Mouse (Mus musculus) CH12.LX (cell line): Measurements from ENCODE around the gene Perm1. TPM values are rescaled to one million over a fixed set of nuclear protein-coding genes. Genes with fewer than 3 reads are reported as not detected.

Experiments
- DNase-seq: peaks from one replicate; pipeline ENCODE4 v3.0.0-alpha.2; 2013; ENCODE audit errors: extremely low read depth
- H3K27ac ChIP-seq: 2 replicates; pipeline ENCODE4 v1.5.1; 2012; ENCODE audit warnings: low read depth, mild to moderate bottlenecking, control low read depth, moderate library complexity; ENCODE audit not compliant: insufficient read depth
- H3K27me3 ChIP-seq: replicated peaks from 2 replicates; pipeline ENCODE3; 2012; ENCODE audit warnings: inconsistent platforms
- H3K36me3 ChIP-seq, 2 experiments: replicated peaks in 1 of 2; 2 replicates each; pipeline versions ENCODE3 to v1.6.1; 2012; ENCODE audit warnings: inconsistent platforms in 1 of 2, low read length in 1 of 2, mild to moderate bottlenecking in 1 of 2, mixed read lengths in 1 of 2, moderate library complexity in 1 of 2; ENCODE audit not compliant: control insufficient read depth in 1 of 2, insufficient read depth in 1 of 2
- H3K4me1 ChIP-seq, 2 experiments: 2 replicates each; pipeline ENCODE4 v1.6.1; 2012; ENCODE audit warnings: inconsistent platforms in 1 of 2, moderate library complexity in 1 of 2; ENCODE audit not compliant: insufficient read depth in 2 of 2, control insufficient read depth in 1 of 2
- H3K4me2 ChIP-seq: 2 replicates; pipeline ENCODE4 v1.6.1; 2012; ENCODE audit warnings: low read depth, mild to moderate bottlenecking, control low read depth; ENCODE audit not compliant: poor library complexity, insufficient read depth, severe bottlenecking
- H3K4me3 ChIP-seq, 3 experiments: fragments of 150-350 bp in 1 of 3; sonication (generic) in 1 of 3; replicated peaks in 1 of 3; 2 replicates each; pipeline versions ENCODE3 to v1.5.1; 2011 to 2012; ENCODE audit warnings: low read depth in 2 of 3, low read length in 2 of 3, mild to moderate bottlenecking in 2 of 3, moderate library complexity in 2 of 3, control low read depth in 1 of 3, improper control_type of control experiment in 1 of 3, inconsistent platforms in 1 of 3, mixed read lengths in 1 of 3; ENCODE audit not compliant: poor library complexity in 1 of 3
- H3K79me2 ChIP-seq: replicated peaks from 2 replicates; pipeline ENCODE4 v1.6.1; 2012; ENCODE audit warnings: mild to moderate bottlenecking, moderate library complexity; ENCODE audit not compliant: control insufficient read depth, poor library complexity, insufficient read depth, severe bottlenecking; ENCODE audit errors: extremely low read depth
- H3K9ac ChIP-seq: 2 replicates; pipeline ENCODE4 v1.6.1; 2012; ENCODE audit warnings: low read depth, mild to moderate bottlenecking, control low read depth, moderate library complexity; ENCODE audit not compliant: insufficient read depth
- H3K9me3 ChIP-seq: replicated peaks from 2 replicates; pipeline ENCODE3; 2012; ENCODE audit warnings: low read length, inconsistent platforms, mixed read lengths
- BHLHE40 ChIP-seq: IDR thresholded peaks from 2 replicates; pipeline ENCODE4 v1.6.1; 2011; ENCODE audit warnings: mild to moderate bottlenecking, low read depth, low read length, improper control_type of control experiment
- CTCF ChIP-seq, 2 experiments: IDR thresholded peaks in 1 of 2; conservative IDR thresholded peaks in 1 of 2; 2 replicates each; pipeline ENCODE4 v1.5.1; 2011 to 2012; ENCODE audit warnings: low read depth in 2 of 2, low read length in 2 of 2, improper control_type of control experiment in 1 of 2, inconsistent platforms in 1 of 2, mild to moderate bottlenecking in 1 of 2, moderate library complexity in 1 of 2
- E2F4 ChIP-seq: IDR thresholded peaks from 2 replicates; pipeline ENCODE4 v1.6.1; 2011; ENCODE audit warnings: low read depth, low read length, improper control_type of control experiment; ENCODE audit not compliant: insufficient replicate concordance
- ELF1 ChIP-seq: IDR thresholded peaks from 2 replicates; pipeline ENCODE4 v1.6.1; 2014; ENCODE audit warnings: low read depth, mild to moderate bottlenecking, inconsistent platforms, low read length, improper control_type of control experiment
- HCFC1 ChIP-seq: IDR thresholded peaks from 2 replicates; pipeline ENCODE4 v1.6.1; 2012; ENCODE audit warnings: low read depth, mild to moderate bottlenecking, inconsistent platforms, low read length, improper control_type of control experiment
- IRF4 ChIP-seq: IDR thresholded peaks from 2 replicates; pipeline ENCODE4 v1.6.1; 2014; ENCODE audit warnings: low read depth, mild to moderate bottlenecking, inconsistent platforms, low read length, improper control_type of control experiment
- JUN ChIP-seq: IDR thresholded peaks from 2 replicates; pipeline ENCODE4 v1.6.1; 2011; ENCODE audit warnings: low read depth, mild to moderate bottlenecking, low read length, improper control_type of control experiment, moderate library complexity; ENCODE audit not compliant: insufficient read depth
- JUND ChIP-seq: conservative IDR thresholded peaks from 2 replicates; pipeline ENCODE4 v1.6.1; 2011; ENCODE audit warnings: low read depth, low read length, improper control_type of control experiment
- MAZ ChIP-seq: IDR thresholded peaks from 2 replicates; pipeline ENCODE4 v1.6.1; 2012; ENCODE audit warnings: low read depth, mild to moderate bottlenecking, inconsistent platforms, low read length, improper control_type of control experiment, moderate library complexity
- MEF2A ChIP-seq: IDR thresholded peaks from 2 replicates; pipeline ENCODE4 v1.6.1; 2014; ENCODE audit warnings: low read depth, mild to moderate bottlenecking, inconsistent platforms, low read length, improper control_type of control experiment, borderline replicate concordance
- MYC ChIP-seq: IDR thresholded peaks from 2 replicates; pipeline ENCODE4 v1.6.1; 2011; ENCODE audit warnings: low read depth, mild to moderate bottlenecking, improper control_type of control experiment, low read length
- NELFE ChIP-seq: IDR thresholded peaks from 2 replicates; pipeline ENCODE4 v1.6.1; 2011; ENCODE audit warnings: low read depth, low read length, improper control_type of control experiment
- PAX5 ChIP-seq: IDR thresholded peaks from 2 replicates; pipeline ENCODE4 v1.6.1; 2012; ENCODE audit warnings: low read length, inconsistent platforms, mixed read lengths
- POLR2AphosphoS2 ChIP-seq: IDR thresholded peaks from 2 replicates; pipeline ENCODE4 v1.6.1; 2011; ENCODE audit warnings: low read depth, low read length, improper control_type of control experiment
- RAD21 ChIP-seq: IDR thresholded peaks from 2 replicates; pipeline ENCODE4 v1.6.1; 2011; ENCODE audit warnings: low read depth, mild to moderate bottlenecking, low read length, improper control_type of control experiment, moderate library complexity
- RCOR1 ChIP-seq: conservative IDR thresholded peaks from 2 replicates; pipeline ENCODE4 v1.6.1; 2012; ENCODE audit warnings: low read depth, mild to moderate bottlenecking, inconsistent platforms, low read length, improper control_type of control experiment
- SMC3 ChIP-seq: IDR thresholded peaks from 2 replicates; pipeline ENCODE4 v1.6.1; 2011; ENCODE audit warnings: low read depth, low read length, improper control_type of control experiment
- UBTF ChIP-seq: IDR thresholded peaks from 2 replicates; pipeline ENCODE4 v1.6.1; 2012; ENCODE audit warnings: low read depth, mild to moderate bottlenecking, inconsistent platforms, low read length, improper control_type of control experiment, moderate library complexity
- USF1 ChIP-seq: IDR thresholded peaks from 2 replicates; pipeline ENCODE4 v1.6.1; 2014; ENCODE audit warnings: low read depth, mild to moderate bottlenecking, inconsistent platforms, low read length, improper control_type of control experiment
- ZKSCAN1 ChIP-seq: IDR thresholded peaks from 2 replicates; pipeline ENCODE4 v1.6.1; 2012; ENCODE audit warnings: low read depth, inconsistent platforms, low read length, improper control_type of control experiment, borderline replicate concordance
- ZNF384 ChIP-seq: IDR thresholded peaks from 2 replicates; pipeline ENCODE4 v1.6.1; 2012; ENCODE audit warnings: low read depth, low read length, improper control_type of control experiment, inconsistent platforms
- dilution Hi-C: fragments of 300-500 bp; cut with MboI; formaldehyde crosslinking; loops from 2 replicates; pipeline ENCODE4 v1.14.3; 2020; ENCODE audit warnings: low sequenced_read_pairs; ENCODE audit not compliant: extremely low pct_unique_long_range_greater_than_20kb, extremely low pct_ligation_motif_present
- in situ Hi-C: fragments of 300-500 bp; cut with MboI; formaldehyde crosslinking; loops from 3 replicates; pipeline ENCODE4 v1.14.3; 2019; ENCODE audit warnings: low sequenced_read_pairs, low pct_ligation_motif_present, low pct_unique_long_range_greater_than_20kb, mixed read lengths
- polyA plus RNA-seq: library from polyadenylated mRNA; unstranded; fragments of >175 nt; gene quantifications from 2 replicates; pipeline ENCODE4 v1.2.1, GENCODE M21; 2012; ENCODE audit warnings: low read depth; ENCODE audit not compliant: insufficient read length
- total RNA-seq, 2 experiments: library from RNA; depleted of rRNA; stranded (reverse); fragments of 300-350 nt in 1 of 2; fragments of >200 nt in 1 of 2; gene quantifications; 2 replicates each; pipeline ENCODE4 v1.2.3; 2012 to 2014

Gene Perm1
- total and polyA plus RNA-seq, 3 experiments, result 0.08 to 0.43 TPM; not detected in 1

GRCm38 (mm10) chr4:156217022-156217669 is 1.5 kb downstream of the Perm1 start:
- Histone ChIP-seq H3K36me3 (peaks cover 0 to 13% of the 10 kb centered on the region in 2 experiments), H3K9ac (no peak overlapping the region), H3K27ac (no peak overlapping the region), H3K4me3 (no peak overlapping the region), H3K79me2 (no peaks in the 10 kb centered on the region), H3K4me1 (peaks cover 13 to 15% of the 10 kb centered on the region in 2 experiments), H3K27me3 (no peaks in the 10 kb centered on the region), H3K9me3 (no peaks in the 10 kb centered on the region), H3K4me2 (no peak overlapping the region)
- in situ Hi-C loops (no loop called here), dilution Hi-C loops (no loop called here)
- TF ChIP-seq JUND (no peak), POLR2AphosphoS2 (no peak), CTCF (conservative IDR thresholded peaks at IDR 0.05 in 1 of 2, IDR thresholded peaks at IDR 0.05 in 1 of 2; ENCODE audit: low read depth in 2 of 2, low read length in 2 of 2) (no peak), MEF2A (no peak), ZNF384 (no peak), PAX5 (no peak), ELF1 (no peak), MYC (no peak), ZKSCAN1 (no peak), BHLHE40 (no peak), MAZ (no peak), USF1 (no peak), UBTF (no peak)
- DNase-seq, result no peak

- H3K4me3 ChIP-seq, result no peak overlapping the region
- TF ChIP-seq USF1 (no peak), SMC3 (no peak), E2F4 (no peak), JUN (no peak), NELFE (no peak), RAD21 (no peak), RCOR1 (no peak), IRF4 (no peak), HCFC1 (no peak)
- peaks cover 6 to 20% of the 10 kb centered on the region in 2 experiments for H3K36me3 ChIP-seq
- no peaks in the 10 kb centered on the region for H3K9me3 ChIP-seq
- no peak overlapping the region for H3K4me2 ChIP-seq
- no peak overlapping the region for H3K27ac ChIP-seq
- H3K9ac ChIP-seq, result no peak overlapping the region
- DNase-seq, result no peak
- no peaks in the 10 kb centered on the region for H3K79me2 ChIP-seq
- dilution Hi-C loops, result no loop called here
- peaks cover 13 to 15% of the 10 kb centered on the region in 2 experiments for H3K4me1 ChIP-seq
- no peaks in the 10 kb centered on the region for H3K27me3 ChIP-seq
- in situ Hi-C loops, result no loop called here
Observed at GRCm38 (mm10) chr4:156217838-156218237, 2.2 kb downstream of the Perm1 start.
